Mouse (Mus musculus) kidney, embryonic 15.5 days (tissue): ENCODE data around the gene Wdr31. TPM values are rescaled to one million over a fixed set of nuclear protein-coding genes. Genes with fewer than 3 reads are reported as not detected.

Experiments
- ATAC-seq: fragments of 200-750 bp; cut with Nextera tagmentation; replicated peaks from 2 replicates; pipeline ENCODE4 v1.8.0; 2017; ENCODE audit warnings: moderate TSS enrichment; ENCODE audit not compliant: low FRiP score
- H3K27ac ChIP-seq: fragments of 300-500 bp; sonication (generic); 2 replicates; pipeline ENCODE4 v1.5.1; 2015; ENCODE audit warnings: mild to moderate bottlenecking, inconsistent platforms
- H3K27me3 ChIP-seq: fragments of 300-500 bp; sonication (generic); 2 replicates; pipeline ENCODE4 v1.6.1; 2015; ENCODE audit warnings: inconsistent platforms
- H3K36me3 ChIP-seq: fragments of 300-500 bp; sonication (generic); 2 replicates; pipeline ENCODE4 v1.6.1; 2015; ENCODE audit warnings: inconsistent platforms
- H3K4me1 ChIP-seq: fragments of 300-500 bp; sonication (generic); 2 replicates; pipeline ENCODE4 v1.6.1; 2015; ENCODE audit warnings: inconsistent platforms
- H3K4me2 ChIP-seq: fragments of 300-500 bp; sonication (generic); 2 replicates; pipeline ENCODE4 v1.6.1; 2015; ENCODE audit warnings: moderate library complexity, mild to moderate bottlenecking, inconsistent platforms
- H3K4me3 ChIP-seq: fragments of 300-500 bp; sonication (generic); replicated peaks from 2 replicates; pipeline ENCODE4 v1.5.1; 2015; ENCODE audit warnings: mild to moderate bottlenecking, inconsistent platforms
- H3K9ac ChIP-seq: fragments of 300-500 bp; sonication (generic); 2 replicates; pipeline ENCODE4 v1.6.1; 2015; ENCODE audit warnings: mild to moderate bottlenecking, inconsistent platforms
- H3K9me3 ChIP-seq: fragments of 300-500 bp; sonication (generic); replicated peaks from 2 replicates; pipeline ENCODE4 v1.6.1; 2016; ENCODE audit warnings: inconsistent platforms
- WGBS: fragments of 180-500 bp; shearing (Covaris S2); methylation state at CpG from one replicate; pipeline ENCODE4 v1.1.7; 2015; ENCODE audit warnings: mixed read lengths; 5-methylcytosine and 5-hydroxymethylcytosine counted together
- polyA plus RNA-seq: library from polyadenylated mRNA; unstranded; fragments of >200 nt; fragmentation: Nextera tagmentation; extraction: Ambion mirVana; gene quantifications from 2 replicates; pipeline ENCODE4 v1.2.1, GENCODE M21; 2015

The Wdr31 gene
- polyA plus RNA-seq, 1 experiment from 2014 or later: 13.6 TPM

DNA sequence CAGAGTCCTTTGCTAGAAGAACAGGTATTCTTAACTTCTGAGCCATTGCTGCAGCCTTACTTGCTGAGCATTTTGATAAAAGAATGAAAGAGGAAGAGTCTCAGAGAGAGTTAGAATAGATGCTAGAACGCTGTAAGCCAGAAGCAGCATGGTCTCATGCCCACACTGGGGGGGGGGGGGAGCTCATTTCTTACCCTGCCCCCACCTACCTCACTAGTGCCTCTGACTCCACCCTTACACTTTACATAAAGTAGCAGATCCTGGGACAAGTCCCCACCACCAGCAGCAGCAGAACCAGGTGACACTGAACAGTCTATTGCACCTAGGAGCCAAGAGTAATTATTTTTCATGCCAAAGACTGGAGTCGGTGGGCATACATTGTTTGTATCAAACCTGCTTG, 4.4 kb upstream of the Wdr31 start:
- H3K36me3 ChIP-seq: no peaks in the 10 kb centered on the region
- H3K4me1 ChIP-seq: peaks cover 15% of the 10 kb centered on the region
- no peak overlapping the region for H3K4me3 ChIP-seq
- 0 out of 2 replicates have a peak, but pooled peaks have one; percentile 1 for ATAC-seq
- 72% methylated on average over 2 of the region's 2 CpGs for WGBS
- no peak overlapping the region for H3K9ac ChIP-seq
- H3K9me3 ChIP-seq: no peaks in the 10 kb centered on the region
- H3K27me3 ChIP-seq: no peaks in the 10 kb centered on the region
- H3K4me2 ChIP-seq: no peak overlapping the region
- peak overlapping the region; percentile 66 for H3K27ac ChIP-seq

DNA sequence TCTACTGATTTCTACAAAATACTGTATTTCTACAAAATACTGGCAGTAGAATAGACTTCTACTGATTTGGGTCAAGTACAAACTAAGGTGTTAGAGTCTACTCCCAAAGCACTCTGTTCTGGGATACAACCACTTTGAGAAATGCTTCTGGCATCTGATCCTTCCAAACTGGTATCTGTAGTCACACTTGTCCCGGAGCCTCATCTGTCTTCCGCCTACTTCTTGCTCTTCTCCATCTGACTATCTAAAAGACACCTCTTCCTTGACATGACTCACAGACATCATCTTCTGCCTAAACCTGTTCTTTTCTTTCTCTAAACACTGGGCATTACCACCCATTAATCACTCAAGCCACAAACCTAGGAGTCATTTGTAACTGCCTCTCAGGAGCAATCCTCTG, 1.4 kb upstream of the Wdr31 start:
- Histone ChIP-seq H3K4me1 (0 out of 2 replicates have a peak, but pooled peaks cover 5% of the 10 kb centered on the region), H3K4me3 (no peak overlapping the region), H3K4me2 (no peak overlapping the region), H3K27me3 (no peaks in the 10 kb centered on the region), H3K9ac (no peak overlapping the region), H3K36me3 (peaks cover 5% of the 10 kb centered on the region), H3K9me3 (no peaks in the 10 kb centered on the region), H3K27ac (no peak overlapping the region)
- WGBS: 97% methylated on average over 2 of the region's 2 CpGs
- no peak for ATAC-seq

DNA sequence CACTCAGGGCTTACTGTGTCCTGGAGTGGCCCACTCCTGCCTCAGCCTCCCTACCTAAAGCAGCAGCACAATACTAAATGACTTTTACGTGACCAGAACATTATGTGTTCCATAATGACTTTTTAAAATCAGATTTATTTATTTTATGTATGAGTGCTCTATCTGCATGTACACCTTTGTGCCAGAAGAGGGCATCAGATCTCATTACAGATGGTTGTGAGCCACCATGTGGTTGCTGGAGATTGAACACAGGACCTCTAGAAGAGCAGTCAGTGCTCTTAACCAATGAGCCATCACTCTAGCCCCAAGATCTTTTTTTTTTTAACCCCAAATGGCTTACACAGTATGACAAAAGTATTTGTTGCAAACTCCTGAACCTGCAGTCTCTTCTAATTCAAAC, 2.5 kb downstream of the Wdr31 start:
- ATAC-seq: no peak
- H3K9ac ChIP-seq: no peak overlapping the region
- 0 out of 2 replicates have a peak, but pooled peaks cover 5% of the 10 kb centered on the region for H3K4me1 ChIP-seq
- H3K4me3 ChIP-seq: no peak overlapping the region
- 96% methylated on average over 1 of the region's 1 CpGs for WGBS
- no peak overlapping the region for H3K4me2 ChIP-seq
- H3K27ac ChIP-seq: no peak overlapping the region
- no peaks in the 10 kb centered on the region for H3K27me3 ChIP-seq
- H3K36me3 ChIP-seq: peaks cover 6% of the 10 kb centered on the region
- H3K9me3 ChIP-seq: no peaks in the 10 kb centered on the region

DNA sequence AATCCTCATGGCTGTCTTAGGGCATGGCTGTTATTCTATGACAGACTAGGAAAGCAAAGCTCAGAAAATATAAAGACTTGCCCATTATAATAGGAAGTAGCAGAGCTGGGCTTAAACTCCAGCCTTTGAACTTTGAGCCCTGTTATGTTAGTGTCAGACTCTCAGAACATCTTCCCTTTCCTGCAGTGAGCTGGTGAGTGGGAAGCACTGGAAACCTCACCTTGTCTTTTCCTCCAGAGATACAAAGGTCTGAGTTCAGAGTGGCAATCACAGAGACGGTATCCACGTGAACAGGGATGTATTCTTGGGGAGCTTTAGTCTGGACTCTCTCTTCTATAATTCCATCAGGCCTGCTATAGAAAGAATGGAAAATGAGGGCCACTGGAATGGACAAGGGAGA, 7.6 kb downstream of the Wdr31 start:
- ATAC-seq: no peak

DNA sequence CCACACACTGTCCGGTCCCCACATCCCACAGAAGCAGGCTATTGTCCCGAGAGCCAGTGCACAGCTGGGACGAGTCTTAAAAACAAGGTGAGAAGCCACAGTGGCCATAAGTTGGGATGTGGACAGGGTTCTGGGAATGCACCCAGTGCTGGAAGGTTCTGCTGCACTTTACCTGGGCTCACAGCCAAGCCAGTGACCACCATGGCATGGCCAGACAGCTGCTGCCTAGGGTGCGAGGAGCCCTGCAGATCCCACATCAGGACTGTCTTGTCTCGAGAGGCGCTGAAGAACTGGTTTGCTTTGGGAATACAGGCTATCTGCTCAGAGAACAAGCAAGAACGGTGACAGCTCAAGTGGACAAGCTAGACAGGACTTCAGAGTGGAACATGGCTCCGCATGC, 10.3 kb downstream of the Wdr31 start:
- Histone ChIP-seq H3K4me2 (no peak overlapping the region), H3K4me3 (no peak overlapping the region), H3K9ac (no peak overlapping the region), H3K4me1 (no peaks in the 10 kb centered on the region), H3K27ac (no peak overlapping the region), H3K9me3 (no peaks in the 10 kb centered on the region), H3K27me3 (no peaks in the 10 kb centered on the region), H3K36me3 (peaks cover 21% of the 10 kb centered on the region)
- ATAC-seq: no peak
- WGBS: 88% methylated on average over 8 of the region's 8 CpGs

More for the DNA sequence above, 7.6 kb downstream of the Wdr31 start:
- H3K4me2 ChIP-seq: no peak overlapping the region
- H3K27me3 ChIP-seq: no peaks in the 10 kb centered on the region
- 92% methylated on average over 2 of the region's 2 CpGs for WGBS
- no peaks in the 10 kb centered on the region for H3K4me1 ChIP-seq
- H3K4me3 ChIP-seq: no peak overlapping the region
- peaks cover 16% of the 10 kb centered on the region for H3K36me3 ChIP-seq
- no peak overlapping the region for H3K27ac ChIP-seq
- H3K9me3 ChIP-seq: no peaks in the 10 kb centered on the region
- no peak overlapping the region for H3K9ac ChIP-seq

DNA sequence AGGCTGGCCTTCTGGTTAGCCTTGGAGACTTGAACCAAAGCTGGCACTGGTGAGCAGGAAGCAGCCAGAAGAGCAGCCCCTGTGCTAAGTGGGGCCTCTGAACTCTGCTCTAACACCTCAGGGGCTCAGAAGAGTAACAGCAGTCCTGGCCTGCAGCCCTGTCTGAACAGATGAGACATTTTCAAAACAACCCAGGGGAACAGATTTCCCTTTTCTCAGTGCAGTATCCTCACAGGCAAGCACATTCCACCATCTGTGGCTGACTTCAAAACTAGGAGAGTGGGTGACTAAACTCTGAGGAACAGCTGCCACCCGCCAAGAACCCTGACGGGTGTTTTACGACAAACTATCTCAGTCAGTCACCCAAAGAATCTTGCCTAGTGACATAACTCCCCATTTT, 11.6 kb downstream of the Wdr31 start:
- WGBS: 72% methylated on average over 3 of the region's 3 CpGs
- ATAC-seq: no peak

DNA sequence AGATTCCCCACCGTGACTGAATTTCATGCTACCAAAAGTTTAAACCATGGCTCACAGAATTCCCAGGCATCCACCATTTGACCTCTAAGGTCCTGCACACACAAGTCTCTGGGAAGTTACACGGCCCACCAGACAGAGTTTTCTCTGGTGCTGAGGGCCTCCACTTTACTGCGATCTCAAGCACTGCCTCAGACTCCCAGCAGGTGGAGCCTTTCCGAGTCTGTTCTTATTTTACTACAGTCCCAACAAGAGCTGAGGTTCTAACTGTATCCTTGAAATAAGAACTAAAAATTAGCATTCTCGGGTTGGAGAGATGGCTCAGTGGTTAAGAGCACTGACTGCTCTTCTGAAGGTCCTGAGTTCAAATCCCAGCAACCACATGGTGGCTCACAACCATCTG, 15.7 kb downstream of the Wdr31 start:
- Histone ChIP-seq H3K27me3 (no peaks in the 10 kb centered on the region), H3K4me1 (no peaks in the 10 kb centered on the region), H3K9me3 (no peaks in the 10 kb centered on the region), H3K4me2 (no peak overlapping the region), H3K9ac (no peak overlapping the region), H3K36me3 (peaks cover 5% of the 10 kb centered on the region; the same call in 1 of the 2 replicates), H3K4me3 (no peak overlapping the region), H3K27ac (no peak overlapping the region)
- ATAC-seq: no peak
- 50% methylated on average over 5 of the region's 5 CpGs for WGBS

More for the DNA sequence above, 11.6 kb downstream of the Wdr31 start:
- Histone ChIP-seq H3K9ac (no peak overlapping the region), H3K4me2 (no peak overlapping the region), H3K9me3 (no peaks in the 10 kb centered on the region), H3K27me3 (no peaks in the 10 kb centered on the region), H3K36me3 (peaks cover 21% of the 10 kb centered on the region), H3K4me1 (no peaks in the 10 kb centered on the region), H3K27ac (no peak overlapping the region), H3K4me3 (no peak overlapping the region)

DNA sequence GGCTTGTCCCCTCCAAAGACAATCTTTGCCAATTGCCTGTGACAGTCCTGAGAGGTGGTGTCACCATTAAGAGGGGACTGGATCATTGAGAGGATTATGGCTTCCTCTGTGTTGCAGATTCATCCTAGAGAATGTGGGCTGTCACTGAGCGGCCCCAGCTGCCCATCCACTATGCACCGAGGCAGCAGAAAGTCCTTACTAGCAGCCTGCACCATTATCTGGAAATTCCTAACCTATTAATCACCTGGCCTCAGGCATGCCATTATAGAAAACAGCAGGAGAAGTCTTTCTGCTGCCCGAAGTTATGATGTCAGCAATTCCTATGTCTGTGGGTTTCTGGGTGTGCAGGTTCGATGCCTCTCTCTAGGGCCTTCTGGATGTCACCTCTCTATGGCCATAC, 29.7 kb downstream of the Wdr31 start:
- no peak for ATAC-seq
- no peak overlapping the region for H3K4me2 ChIP-seq
- no peak overlapping the region for H3K4me3 ChIP-seq
- H3K27ac ChIP-seq: no peak overlapping the region
- 0 out of 2 replicates have a peak, but pooled peaks cover 6% of the 10 kb centered on the region for H3K4me1 ChIP-seq
- WGBS: 75% methylated on average over 4 of the region's 4 CpGs
- no peaks in the 10 kb centered on the region for H3K36me3 ChIP-seq
- no peaks in the 10 kb centered on the region for H3K9me3 ChIP-seq
- H3K27me3 ChIP-seq: no peaks in the 10 kb centered on the region
- no peak overlapping the region for H3K9ac ChIP-seq

DNA sequence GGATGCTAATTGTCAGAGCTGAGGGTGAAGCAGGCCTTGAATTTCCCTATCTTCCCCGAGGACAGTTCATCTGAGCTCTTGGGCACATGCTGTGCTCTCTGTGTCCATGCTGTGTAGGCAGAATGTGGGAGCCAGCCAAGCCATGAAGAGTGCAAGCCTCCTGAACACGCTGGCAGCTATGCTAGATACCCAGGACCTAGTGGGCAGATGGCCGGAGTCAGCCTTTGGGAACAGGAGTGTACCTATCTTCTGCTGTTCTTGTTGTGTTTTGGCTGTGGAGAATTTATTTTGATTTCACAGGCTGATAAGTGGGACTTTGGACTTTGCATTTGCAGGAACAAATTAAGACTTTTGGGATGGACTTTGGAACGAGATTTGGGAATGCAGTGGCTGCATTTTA, 30.2 kb downstream of the Wdr31 start:
- no peak overlapping the region for H3K9ac ChIP-seq
- H3K27me3 ChIP-seq: no peaks in the 10 kb centered on the region
- H3K27ac ChIP-seq: no peak overlapping the region
- no peak overlapping the region for H3K4me2 ChIP-seq
- H3K4me1 ChIP-seq: 0 out of 2 replicates have a peak, but pooled peaks cover 6% of the 10 kb centered on the region
- no peaks in the 10 kb centered on the region for H3K9me3 ChIP-seq
- ATAC-seq: no peak
- H3K36me3 ChIP-seq: no peaks in the 10 kb centered on the region
- H3K4me3 ChIP-seq: no peak overlapping the region
- 72% methylated on average over 4 of the region's 4 CpGs for WGBS

DNA sequence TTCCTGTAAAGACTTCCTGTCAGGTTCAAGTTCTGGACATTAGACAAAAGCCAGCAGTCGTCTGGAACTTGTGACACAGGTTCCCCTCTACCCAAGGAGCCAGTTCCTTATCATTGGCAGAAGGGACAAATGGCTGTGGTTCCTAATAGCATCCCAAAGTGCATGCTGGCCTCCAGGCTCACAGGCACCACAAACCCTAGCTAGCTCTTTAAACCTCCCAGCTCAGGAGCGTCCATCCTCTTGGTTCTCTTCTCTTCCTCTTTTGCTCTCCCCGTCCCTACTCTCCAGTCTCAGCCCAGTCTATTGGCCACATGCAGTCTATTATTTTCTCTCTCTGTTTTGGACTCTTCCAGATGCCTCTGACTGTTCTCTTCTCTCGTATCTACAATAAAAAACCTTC, 30.9 kb downstream of the Wdr31 start:
- no peak overlapping the region for H3K4me2 ChIP-seq
- H3K36me3 ChIP-seq: no peaks in the 10 kb centered on the region
- 0 out of 2 replicates have a peak, but pooled peaks cover 6% of the 10 kb centered on the region for H3K4me1 ChIP-seq
- H3K27me3 ChIP-seq: no peaks in the 10 kb centered on the region
- no peak overlapping the region for H3K9ac ChIP-seq
- no peak overlapping the region for H3K4me3 ChIP-seq
- WGBS: 63% methylated on average over 4 of the region's 4 CpGs
- no peaks in the 10 kb centered on the region for H3K9me3 ChIP-seq
- H3K27ac ChIP-seq: no peak overlapping the region
- ATAC-seq: no peak

DNA sequence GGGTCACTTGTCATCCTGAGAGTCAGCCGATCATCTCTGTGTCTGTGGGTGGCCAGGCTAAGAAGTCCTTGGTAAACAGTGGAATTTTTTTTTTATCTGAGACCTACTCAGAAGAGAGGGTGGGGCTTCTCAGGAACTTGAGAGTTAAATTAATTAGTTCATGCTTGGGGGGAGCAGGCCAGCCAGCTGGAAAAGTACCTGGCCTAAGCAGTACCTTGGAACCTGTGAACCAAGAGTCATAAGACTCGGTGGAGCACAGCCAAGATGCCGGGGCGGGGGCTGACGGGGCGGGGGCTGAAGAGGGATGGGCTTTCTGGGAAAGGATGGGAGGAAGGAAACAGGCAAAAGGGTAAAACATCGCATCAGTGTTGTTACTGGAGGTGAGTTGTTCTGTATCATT, 32.8 kb downstream of the Wdr31 start:
- Histone ChIP-seq H3K27me3 (no peaks in the 10 kb centered on the region), H3K27ac (no peak overlapping the region), H3K4me3 (no peak overlapping the region), H3K36me3 (no peaks in the 10 kb centered on the region), H3K9me3 (no peaks in the 10 kb centered on the region), H3K4me1 (0 out of 2 replicates have a peak, but pooled peaks cover 6% of the 10 kb centered on the region), H3K4me2 (no peak overlapping the region), H3K9ac (no peak overlapping the region)
- WGBS: 53% methylated on average over 7 of the region's 7 CpGs
- peak; percentile 76 for ATAC-seq

DNA sequence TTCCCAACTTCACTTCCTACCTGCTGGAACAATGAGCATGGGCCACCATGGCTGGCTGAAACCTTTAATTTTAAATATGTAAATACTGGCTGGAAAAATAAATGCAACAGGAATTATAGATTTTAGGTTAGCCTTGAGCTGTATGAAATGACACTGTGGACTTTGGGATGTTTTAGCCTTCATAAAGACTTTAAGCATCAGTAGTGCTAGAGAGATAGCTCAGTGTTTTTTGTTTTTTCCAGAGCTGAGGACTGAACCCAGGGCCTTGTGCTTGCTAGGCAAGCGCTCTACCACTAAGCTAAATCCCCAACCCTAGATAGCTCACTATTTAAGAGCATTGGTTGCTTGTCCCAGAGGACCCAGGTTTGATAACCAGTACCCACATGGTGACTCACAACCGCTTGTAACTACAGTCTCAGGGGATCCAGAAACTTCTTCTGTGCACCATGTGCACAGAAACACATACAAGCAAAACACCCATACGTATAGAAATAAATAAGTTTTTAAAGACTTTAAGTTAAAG, 33.4 kb downstream of the Wdr31 start:
- H3K4me2 ChIP-seq: no peak overlapping the region
- no peak overlapping the region for H3K4me3 ChIP-seq
- no peaks in the 10 kb centered on the region for H3K9me3 ChIP-seq
- H3K36me3 ChIP-seq: no peaks in the 10 kb centered on the region
- no peak for ATAC-seq
- WGBS: 87% methylated on average over 3 of the region's 3 CpGs
- H3K4me1 ChIP-seq: 0 out of 2 replicates have a peak, but pooled peaks cover 6% of the 10 kb centered on the region
- H3K9ac ChIP-seq: no peak overlapping the region
- no peaks in the 10 kb centered on the region for H3K27me3 ChIP-seq
- H3K27ac ChIP-seq: no peak overlapping the region

DNA sequence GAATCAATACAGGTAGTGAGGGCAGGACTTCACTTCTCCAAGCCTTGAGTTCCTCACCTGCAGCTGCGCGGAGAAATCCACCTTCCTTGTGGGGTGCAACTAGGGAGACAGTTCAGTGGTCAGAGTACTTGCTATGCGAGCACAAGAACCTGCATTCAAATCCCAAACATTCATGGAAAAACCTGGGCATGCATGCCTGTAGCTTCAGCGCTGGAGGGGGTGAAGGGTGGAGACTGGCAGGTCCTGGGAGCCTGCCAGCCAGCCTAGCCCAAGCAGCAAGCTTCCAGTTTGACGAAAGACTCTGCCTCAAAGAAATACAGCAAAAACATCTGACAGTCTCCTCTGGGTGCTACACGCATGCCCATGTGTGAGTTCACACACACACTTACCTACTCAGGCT, 35.6 kb downstream of the Wdr31 start, which contains the start of gene Rnf183:
TSS of gene Rnf183 (minus strand) at position 172 of the 400 bp plus-strand sequence.
- Histone ChIP-seq H3K4me3 (no peak within 1 kb of the TSS), H3K9me3 (no peaks in the 10 kb centered on the region), H3K9ac (no peak within 1 kb of the TSS), H3K27me3 (no peaks in the 10 kb centered on the region), H3K36me3 (no peaks in the 10 kb centered on the region), H3K4me1 (0 out of 2 replicates have a peak, but pooled peaks cover 6% of the 10 kb centered on the region), H3K4me2 (no peak within 1 kb of the TSS), H3K27ac (no peak within 1 kb of the TSS)
- WGBS: 80% methylated on average over 6 of the region's 6 CpGs
- no peak for ATAC-seq
